Mouse (Mus musculus): ENCODE results near the gene Pip4k2c.

DNA sequence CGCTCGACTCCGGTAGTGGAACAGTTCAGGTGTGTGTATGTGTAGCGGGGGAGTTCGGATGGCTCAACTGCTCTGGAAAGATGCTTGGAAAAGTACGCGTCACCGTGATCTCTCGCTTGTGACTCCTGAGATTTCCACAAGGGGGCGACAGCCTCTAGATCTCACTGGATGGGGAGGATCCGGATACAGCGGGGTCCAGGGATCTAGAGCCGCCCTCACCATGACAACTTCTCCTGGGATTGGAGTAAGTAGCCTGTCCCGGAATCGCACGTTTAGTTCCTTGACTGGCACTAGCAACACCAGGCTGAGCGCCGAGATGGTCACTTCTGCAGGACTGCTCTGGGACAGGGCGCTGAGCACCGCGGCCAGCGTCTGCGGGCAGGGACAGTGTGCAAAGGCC lies 33.7 kb downstream of the Pip4k2c start:
- TF ChIP-seq POLR2A (IDR thresholded peaks at IDR 0.05; ENCODE audit: borderline replicate concordance, insufficient read depth, low read length), result no peak
- peak; percentile 84 for TF ChIP-seq CTCF (IDR thresholded peaks at IDR 0.05; ENCODE audit: borderline replicate concordance, insufficient read depth, low read depth, low read length)
